Mouse (Mus musculus) neural tube, embryonic 10.5 days (tissue): ENCODE measurements around the gene Arfip2.

Source experiments
- DNase-seq: peaks from one replicate; pipeline ENCODE4 v3.0.0-alpha.2; 2017; ENCODE audit warnings: low spot score; ENCODE audit errors: extremely low spot score

Arfip2 gene

GRCm38 (mm10) chr7:105640233-105640893, at the start of gene Arfip2, which contains the start of gene Gm45799:
TSS of gene Arfip2 (minus strand) at chr7:105640416.
TSS of gene Gm45799 (plus strand) at chr7:105640552.
- DNase-seq, result peak; percentile 94

- DNase-seq, result no peak
Observed at GRCm38 (mm10) chr7:105685541-105686197, 45.5 kb upstream of the Arfip2 start.

GRCm38 (mm10) chr7:105650639-105651435, 10.6 kb upstream of the Arfip2 start, which contains the start of gene Dnhd1:
TSS of gene Dnhd1 (plus strand) at chr7:105650827.
- peak; percentile 73 for DNase-seq

GRCm38 (mm10) chr7:105641936-105642335, 1.7 kb upstream of the Arfip2 start:
- no peak for DNase-seq

GRCm38 (mm10) chr7:105640894-105641255, 659 bp upstream of the Arfip2 start:
- peak; percentile 49 for DNase-seq

- DNase-seq, result no peak
Observed at GRCm38 (mm10) chr7:105639756-105640155, 460 bp downstream of the Arfip2 start, which contains the start of gene Timm10b. TSS of gene Timm10b (plus strand) at chr7:105640056.

- no peak for DNase-seq
Observed at GRCm38 (mm10) chr7:105639304-105639703, 912 bp downstream of the Arfip2 start.

- DNase-seq, result no peak
Observed at GRCm38 (mm10) chr7:105638776-105639175, 1.4 kb downstream of the Arfip2 start.

- DNase-seq, result no peak
Observed at GRCm38 (mm10) chr7:105635726-105636125, 4.5 kb downstream of the Arfip2 start.

GRCm38 (mm10) chr7:105634272-105634920, 5.8 kb downstream of the Arfip2 start:
- no peak for DNase-seq

- no peak for DNase-seq
Observed at GRCm38 (mm10) chr7:105633801-105634135, 6.4 kb downstream of the Arfip2 start.

- DNase-seq, result peak; percentile 91
Observed at GRCm38 (mm10) chr7:105633127-105633800, 7.0 kb downstream of the Arfip2 start, which contains the start of gene Trim3. TSS of gene Trim3 (minus strand) at chr7:105633571.

- DNase-seq, result peak; percentile 26
Observed at GRCm38 (mm10) chr7:105632551-105632972, 7.7 kb downstream of the Arfip2 start.

GRCm38 (mm10) chr7:105628633-105629032, 11.6 kb downstream of the Arfip2 start:
- DNase-seq, result no peak

GRCm38 (mm10) chr7:105625397-105625796, 14.8 kb downstream of the Arfip2 start:
- DNase-seq, result no peak

GRCm38 (mm10) chr7:105621646-105622292, 18.4 kb downstream of the Arfip2 start:
- DNase-seq, result no peak

- no peak for DNase-seq
Observed at GRCm38 (mm10) chr7:105621053-105621452, 19.2 kb downstream of the Arfip2 start.

GRCm38 (mm10) chr7:105619701-105620100, 20.5 kb downstream of the Arfip2 start:
- no peak for DNase-seq

GRCm38 (mm10) chr7:105617810-105618209, 22.4 kb downstream of the Arfip2 start:
- no peak for DNase-seq

GRCm38 (mm10) chr7:105616561-105616960, 23.7 kb downstream of the Arfip2 start:
- DNase-seq, result no peak
